Mouse (Mus musculus) megakaryocyte progenitor cell, adult 5-6 weeks (primary cell): Measurements from ENCODE around the gene Lrp8. TPM values are rescaled to one million over a fixed set of nuclear protein-coding genes. Genes with fewer than 3 reads are reported as not detected.
A peak's percentile ranks its signal among the peaks of the same experiment; 100 is the strongest.

Experiments used
- ATAC-seq: replicated peaks from 2 replicates; pipeline ENCODE4 v1.8.0; 2016; ENCODE audit warnings: mild to moderate bottlenecking, moderate TSS enrichment, inconsistent platforms; ENCODE audit not compliant: poor library complexity
- total RNA-seq, 2 experiments: library from RNA; stranded (forward) in 1 of 2; stranded (reverse) in 1 of 2; fragments of 157-497, 149-512 nt in 1 of 2; fragments of 200-1000 nt in 1 of 2; gene quantifications; 2 replicates each; pipeline versions ENCODE4 v1.2.3 to v1.2.4; 2015 to 2017

The Lrp8 gene
- total RNA-seq, 2 experiments from 2014 or later: 17.3 to 19.7 TPM

DNA sequence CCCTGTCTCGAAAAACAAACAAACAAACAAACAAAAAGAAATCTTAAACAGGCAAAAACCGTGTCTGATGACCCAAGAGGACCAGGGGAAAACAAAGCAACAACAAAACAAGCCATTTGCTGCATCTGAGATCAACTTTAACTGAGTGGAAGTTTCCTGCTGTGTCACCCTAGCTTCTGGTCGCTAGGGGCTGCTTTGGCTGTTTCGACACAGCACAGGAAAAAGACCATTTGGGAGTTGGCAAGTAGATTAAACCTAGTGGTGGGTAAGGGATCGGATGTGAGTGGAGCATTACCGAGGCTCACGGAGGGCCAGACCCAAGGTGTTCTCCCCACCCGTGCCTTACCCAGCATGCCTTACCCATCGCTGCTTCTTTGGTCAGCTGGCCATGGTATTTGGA, 104.5 kb downstream of the Lrp8 start:
- no peak for ATAC-seq

DNA sequence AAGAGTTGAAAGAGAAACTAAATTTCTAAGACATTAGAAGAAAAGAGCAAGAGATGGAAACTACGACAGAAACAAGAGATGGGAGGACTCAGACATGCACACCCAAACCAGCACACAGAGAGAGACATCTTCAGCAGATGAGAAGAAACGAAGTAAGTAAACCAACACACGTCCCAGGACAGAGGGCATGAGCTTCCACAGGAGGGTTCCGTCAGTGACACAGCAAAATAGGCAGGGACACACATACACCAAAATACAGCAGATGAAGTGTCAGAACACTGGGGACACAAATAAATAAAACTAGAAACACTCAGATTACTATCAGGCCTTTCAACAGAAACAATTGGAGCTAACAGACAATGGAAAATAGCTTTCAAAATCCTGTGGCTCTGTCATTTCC, 108.0 kb downstream of the Lrp8 start:
- no peak for ATAC-seq

DNA sequence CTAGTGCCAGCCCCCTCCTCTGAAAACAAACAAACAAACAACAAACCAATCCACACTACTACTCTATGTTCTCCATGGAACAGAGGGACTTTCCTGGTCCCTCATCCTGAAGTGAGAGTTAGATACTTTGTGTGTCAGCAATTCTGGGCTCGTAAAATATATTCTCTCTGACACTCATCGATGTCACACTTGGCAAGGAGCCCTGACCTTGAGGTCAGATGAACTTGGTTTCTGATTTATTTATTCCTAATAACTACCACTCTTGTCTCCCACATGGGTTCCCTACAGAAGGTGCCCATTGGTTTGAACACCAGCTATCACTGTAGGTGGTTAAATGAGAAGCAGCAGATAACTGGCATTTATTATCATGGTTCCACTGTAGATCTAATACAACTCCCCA, 118.3 kb downstream of the Lrp8 start:
- no peak for ATAC-seq

DNA sequence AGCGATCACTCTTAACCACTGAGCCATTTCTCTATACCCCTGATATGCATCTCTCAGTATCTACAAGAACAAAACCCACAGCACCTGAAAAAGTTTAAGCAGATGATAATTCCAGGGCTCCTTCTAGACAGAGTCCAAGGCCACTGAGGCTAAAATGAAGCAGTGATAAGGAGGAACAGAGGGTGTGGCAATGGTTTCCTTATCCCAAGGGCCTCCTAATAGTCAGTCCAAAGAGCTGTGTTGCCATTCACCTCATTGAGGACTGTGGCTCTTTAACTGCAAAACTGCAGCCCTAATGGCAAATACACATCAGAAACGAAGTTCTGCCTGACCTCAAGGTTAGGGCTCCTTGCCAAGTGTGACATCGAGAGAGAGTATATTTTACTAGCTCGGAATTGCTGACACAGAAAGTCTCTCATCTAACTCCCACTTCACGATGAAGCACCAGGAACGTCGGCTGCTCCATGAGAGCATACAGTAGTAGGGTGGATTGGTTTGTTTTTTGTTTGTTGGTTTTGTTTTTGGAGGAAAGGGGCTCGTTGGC, 119.2 kb downstream of the Lrp8 start:
- ATAC-seq: peak; percentile 19; the same call in 1 of the 2 replicates

DNA sequence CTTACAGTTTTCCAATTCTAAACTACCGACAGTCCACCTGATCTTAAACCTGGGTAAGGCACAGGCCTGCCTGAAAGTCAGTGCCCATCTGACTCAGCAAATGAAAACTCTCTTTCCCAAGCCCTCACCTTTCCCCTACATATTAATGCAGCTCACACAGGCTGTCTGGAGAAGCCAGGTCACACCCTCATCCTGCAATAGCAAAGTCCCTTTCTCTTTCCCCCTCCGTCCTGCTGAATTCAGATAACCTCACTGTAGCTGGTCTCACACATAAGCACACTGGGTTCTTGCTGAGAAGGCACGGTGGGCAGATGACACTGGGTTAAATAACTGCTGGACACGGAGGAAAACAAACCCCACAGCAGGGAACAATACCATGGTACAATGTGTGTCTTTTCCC, 119.9 kb downstream of the Lrp8 start:
- ATAC-seq: no peak

DNA sequence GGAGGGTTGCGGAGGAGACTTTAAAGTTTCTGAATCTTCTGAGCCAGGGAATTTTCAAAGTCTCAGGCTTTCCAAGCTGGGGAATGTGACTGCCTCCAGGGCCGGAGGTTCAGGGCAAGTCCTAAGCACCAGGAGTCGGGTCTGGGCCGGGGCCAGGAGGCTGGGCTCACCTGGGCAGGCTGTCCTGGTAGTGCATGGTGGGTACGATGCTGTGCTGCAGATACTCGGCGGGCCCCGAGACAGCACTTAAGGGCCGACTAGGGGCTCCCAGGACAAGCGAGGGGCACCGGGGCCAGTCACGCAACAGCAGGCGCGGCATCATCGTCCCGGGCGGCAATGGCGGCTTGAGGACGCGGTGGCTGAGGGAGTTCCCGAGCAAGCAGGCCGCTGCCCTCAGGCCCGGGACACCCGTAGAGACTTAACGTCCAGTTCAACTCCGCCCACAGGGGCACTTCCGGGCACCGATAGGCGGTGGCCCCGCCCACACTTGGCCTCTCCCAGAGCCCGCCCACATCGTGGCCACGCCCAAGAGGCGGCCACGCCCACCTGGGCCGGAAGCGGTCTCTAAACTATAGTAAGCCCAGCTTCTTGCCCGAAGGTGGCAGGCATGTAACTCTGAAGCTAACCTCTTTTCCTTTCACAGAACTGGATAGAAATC, 121.2 kb downstream of the Lrp8 start, which contains the start of gene Cpt2:
Gene Cpt2 (minus strand): TSS at position 466 of the 658 bp plus-strand sequence.
- ATAC-seq: peak; percentile 94

DNA sequence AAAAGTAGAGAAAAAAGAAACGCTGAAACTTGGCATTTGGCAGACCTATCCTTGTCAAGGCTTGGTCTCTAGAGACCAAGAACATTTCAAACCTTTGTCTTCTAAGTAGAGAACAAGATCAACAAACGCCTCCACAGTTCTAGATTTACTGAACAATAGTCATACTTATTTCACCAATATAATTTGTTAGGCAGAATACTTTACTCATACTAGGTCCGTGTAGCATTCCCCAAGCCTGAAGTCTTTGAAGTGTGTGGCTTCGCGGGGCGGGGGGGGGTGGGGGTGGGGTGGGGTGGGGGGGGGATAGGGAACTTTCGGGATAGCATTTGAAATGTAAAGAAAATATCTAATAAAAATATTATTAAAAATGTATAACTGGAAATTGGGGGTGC, 121.7 kb downstream of the Lrp8 start:
- no peak for ATAC-seq

Other genes with a start within 250 kb of the Lrp8 start
- 0.66 TPM in 1 of 2 replicates, not detected in the other for gene Dmrtb1, start 118.0 kb upstream of the Lrp8 start, total RNA-seq (2015)
- gene Dmrtb1, start 118.0 kb upstream of the Lrp8 start, total RNA-seq (2017): 0.75 TPM in 1 of 2 replicates, not detected in the other
- 241 and 247 TPM in 2 replicates for gene Magoh, start 77.5 kb downstream of the Lrp8 start, total RNA-seq (2015)
- 327 and 344 TPM in 2 replicates for gene Magoh, start 77.5 kb downstream of the Lrp8 start, total RNA-seq (2017)
- gene 0610037L13Rik, start 87.6 kb downstream of the Lrp8 start, total RNA-seq (2015): 59.8 and 60.9 TPM in 2 replicates
- gene 0610037L13Rik, start 87.6 kb downstream of the Lrp8 start, total RNA-seq (2017): 44.5 and 65.4 TPM in 2 replicates
- gene Cpt2, start 121.3 kb downstream of the Lrp8 start, total RNA-seq (2015): 20.9 and 22.2 TPM in 2 replicates
- 19.0 and 19.7 TPM in 2 replicates for gene Cpt2, start 121.3 kb downstream of the Lrp8 start, total RNA-seq (2017)
- gene Slc1a7, start 166.1 kb downstream of the Lrp8 start, total RNA-seq (2015): not detected in 2 replicates
- not detected in 2 replicates for gene Slc1a7, start 166.1 kb downstream of the Lrp8 start, total RNA-seq (2017)